Mouse (Mus musculus): Measurements from ENCODE around the gene Bcat1.
"Not testable (repeated sequence)": the region's sequence is repeated elsewhere in the genome, so short reads cannot be mapped to it uniquely, and the experiment has no call there.

Gene Bcat1

GRCm38 (mm10) chr6:145093038-145093622, 17.1 kb upstream of the Bcat1 start:
- DNase-seq (ENCODE audit: low spot score in 2 of 2): not testable (repeated sequence)

- DNase-seq (ENCODE audit: low spot score in 2 of 2): no peak
Observed at GRCm38 (mm10) chr6:145091998-145092397, 16.0 kb upstream of the Bcat1 start.

- DNase-seq (ENCODE audit: low spot score in 2 of 2): peak; percentile 45 to 54
Observed at GRCm38 (mm10) chr6:145090928-145091327, 14.9 kb upstream of the Bcat1 start.

- peak; percentile 53 to 64 for DNase-seq (ENCODE audit: low spot score in 2 of 2)
Observed at GRCm38 (mm10) chr6:145090201-145090863, 14.3 kb upstream of the Bcat1 start.

GRCm38 (mm10) chr6:145089373-145089772, 13.4 kb upstream of the Bcat1 start:
- DNase-seq (ENCODE audit: low spot score in 2 of 2): no peak

- DNase-seq (ENCODE audit: low spot score in 2 of 2): no peak
Observed at GRCm38 (mm10) chr6:145088451-145089113, 12.6 kb upstream of the Bcat1 start.

GRCm38 (mm10) chr6:145084343-145085117, 8.5 kb upstream of the Bcat1 start:
- no peak for DNase-seq (ENCODE audit: low spot score in 2 of 2)

GRCm38 (mm10) chr6:145081721-145082120, 5.7 kb upstream of the Bcat1 start:
- no peak for DNase-seq (ENCODE audit: low spot score in 2 of 2)

GRCm38 (mm10) chr6:145079087-145079759, 3.2 kb upstream of the Bcat1 start:
- DNase-seq (ENCODE audit: low spot score in 2 of 2): no peak

GRCm38 (mm10) chr6:145076286-145076685, 302 bp upstream of the Bcat1 start:
- no peak for DNase-seq (ENCODE audit: low spot score in 2 of 2)

- no peak for DNase-seq (ENCODE audit: low spot score in 2 of 2)
Observed at GRCm38 (mm10) chr6:145075088-145075547, 866 bp downstream of the Bcat1 start.

- DNase-seq (ENCODE audit: low spot score in 2 of 2): no peak
Observed at GRCm38 (mm10) chr6:145074461-145074860, 1.5 kb downstream of the Bcat1 start.

GRCm38 (mm10) chr6:145069921-145070320, 6.1 kb downstream of the Bcat1 start:
- DNase-seq (ENCODE audit: low spot score in 2 of 2): no peak

GRCm38 (mm10) chr6:145069397-145069796, 6.6 kb downstream of the Bcat1 start:
- DNase-seq (ENCODE audit: low spot score in 2 of 2): no peak

- DNase-seq (ENCODE audit: low spot score in 2 of 2): no peak
Observed at GRCm38 (mm10) chr6:145067679-145068078, 8.3 kb downstream of the Bcat1 start.

GRCm38 (mm10) chr6:145066416-145066815, 9.6 kb downstream of the Bcat1 start:
- DNase-seq (ENCODE audit: low spot score in 2 of 2): no peak

- DNase-seq (ENCODE audit: low spot score in 2 of 2): no peak
Observed at GRCm38 (mm10) chr6:145065301-145065845, 10.6 kb downstream of the Bcat1 start.

- DNase-seq (ENCODE audit: low spot score in 2 of 2): no peak
Observed at GRCm38 (mm10) chr6:145064104-145064503, 11.9 kb downstream of the Bcat1 start.

GRCm38 (mm10) chr6:145063212-145063868, 12.6 kb downstream of the Bcat1 start:
- no peak for DNase-seq (ENCODE audit: low spot score in 2 of 2)

- no peak for DNase-seq (ENCODE audit: low spot score in 2 of 2)
Observed at GRCm38 (mm10) chr6:145062763-145063162, 13.2 kb downstream of the Bcat1 start.

- no peak for DNase-seq (ENCODE audit: low spot score in 2 of 2)
Observed at GRCm38 (mm10) chr6:145061361-145061760, 14.6 kb downstream of the Bcat1 start.
